Mouse (Mus musculus): Measurements from ENCODE around the gene Dolk. TPM values are rescaled to one million over a fixed set of nuclear protein-coding genes. Genes with fewer than 3 reads are reported as not detected.

The Dolk gene
- polyA plus RNA-seq, 3 experiments from 2014 or later: 10.8 to 14.6 (median 10.9) TPM

GRCm38 (mm10) chr2:30267466-30267865 lies 18.7 kb downstream of the Dolk start:
- no peak for ATAC-seq

- no peak for ATAC-seq
Measured at GRCm38 (mm10) chr2:30266392-30266941, 19.7 kb downstream of the Dolk start.

- no peak for ATAC-seq
Measured at GRCm38 (mm10) chr2:30265767-30266253, 20.3 kb downstream of the Dolk start, which contains the start of gene Phyhd1. Phyhd1 (plus strand) TSS chr2:30266203.

GRCm38 (mm10) chr2:30264671-30265519 lies 21.2 kb downstream of the Dolk start:
- ATAC-seq: no peak

GRCm38 (mm10) chr2:30263811-30264210 lies 22.3 kb downstream of the Dolk start:
- ATAC-seq: no peak

GRCm38 (mm10) chr2:30262840-30263441 lies 23.2 kb downstream of the Dolk start:
- ATAC-seq: no peak

- ATAC-seq: no peak
Measured at GRCm38 (mm10) chr2:30261921-30262839, 24.0 kb downstream of the Dolk start.

- ATAC-seq: no peak
Measured at GRCm38 (mm10) chr2:30261064-30261736, 24.9 kb downstream of the Dolk start.

GRCm38 (mm10) chr2:30259131-30260064 lies 26.7 kb downstream of the Dolk start:
- no peak for ATAC-seq

- ATAC-seq: peak; percentile 39
Measured at GRCm38 (mm10) chr2:30258600-30258999, 27.5 kb downstream of the Dolk start.

GRCm38 (mm10) chr2:30257699-30258460 lies 28.3 kb downstream of the Dolk start:
- ATAC-seq: no peak

GRCm38 (mm10) chr2:30256616-30257350 lies 29.4 kb downstream of the Dolk start:
- no peak for ATAC-seq

- ATAC-seq: no peak
Measured at GRCm38 (mm10) chr2:30255631-30256395, 30.3 kb downstream of the Dolk start.

- ATAC-seq: peak; percentile 41
Measured at GRCm38 (mm10) chr2:30253809-30254208, 32.3 kb downstream of the Dolk start.

GRCm38 (mm10) chr2:30252521-30252920 lies 33.6 kb downstream of the Dolk start:
- no peak for ATAC-seq

GRCm38 (mm10) chr2:30251417-30252104 lies 34.6 kb downstream of the Dolk start:
- peak; percentile 92 for ATAC-seq

Data from inflammation-experienced regulatory T-cells, adult 6 months (primary cell).